Mouse (Mus musculus): Measurements from ENCODE around the gene Orm3. TPM values are rescaled to one million over a fixed set of nuclear protein-coding genes. Genes with fewer than 3 reads are reported as not detected.

Orm3 gene
- polyA plus RNA-seq, 1 experiment from 2014 or later = not detected

GRCm38 (mm10) chr4:63374331-63374730, 18.4 kb downstream of the Orm3 start:
- 21% methylated on average over 12 of the region's 12 CpGs for WGBS (ENCODE audit: insufficient replicate concordance)
- H3K27me3 ChIP-seq (replicated peaks) = no peaks in the 10 kb centered on the region
- H3K9ac ChIP-seq = peak overlapping the region; percentile 55
- peaks cover 51% of the 10 kb centered on the region for H3K4me1 ChIP-seq
- ATAC-seq = peak; percentile 92
- peak overlapping the region; percentile 59 for H3K4me2 ChIP-seq
- H3K27ac ChIP-seq = peak overlapping the region; percentile 98
- H3K4me3 ChIP-seq = 0 out of 2 replicates have a peak overlapping the region, but pooled peaks have one; percentile 9
- H3K36me3 ChIP-seq = peaks cover 79% of the 10 kb centered on the region
- H3K9me3 ChIP-seq (replicated peaks) = no peaks in the 10 kb centered on the region

DNA sequence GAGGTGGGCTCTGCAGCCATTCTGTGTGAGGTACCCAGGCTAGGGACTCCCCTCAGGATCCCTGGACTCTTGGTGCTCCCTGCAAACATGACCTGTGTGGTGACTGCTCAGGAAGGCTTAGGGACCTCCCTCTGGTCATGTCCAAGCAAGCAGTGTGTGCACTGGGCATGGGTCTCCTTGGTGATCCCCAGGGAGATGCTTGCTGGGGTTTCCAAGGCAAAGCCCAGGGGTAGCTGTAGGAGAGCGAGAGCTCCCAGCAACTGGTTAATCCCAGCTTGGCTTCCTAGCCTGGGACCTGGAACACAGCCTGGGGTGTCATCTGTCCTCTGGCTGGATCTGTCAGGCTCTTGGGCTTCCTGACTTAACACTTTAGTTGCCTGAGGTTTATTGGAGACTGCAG, 19.4 kb downstream of the Orm3 start:
- Histone ChIP-seq H3K9me3 (replicated peaks) (no peaks in the 10 kb centered on the region), H3K27ac (peak overlapping the region; percentile 98), H3K4me3 (no peak overlapping the region), H3K36me3 (peaks cover 79% of the 10 kb centered on the region), H3K27me3 (replicated peaks) (no peaks in the 10 kb centered on the region), H3K4me1 (peaks cover 51% of the 10 kb centered on the region), H3K9ac (peak overlapping the region; percentile 47), H3K4me2 (peak overlapping the region; percentile 59)
- WGBS (ENCODE audit: insufficient replicate concordance) = 100% methylated on average over 1 of the region's 1 CpGs
- ATAC-seq = no peak

DNA sequence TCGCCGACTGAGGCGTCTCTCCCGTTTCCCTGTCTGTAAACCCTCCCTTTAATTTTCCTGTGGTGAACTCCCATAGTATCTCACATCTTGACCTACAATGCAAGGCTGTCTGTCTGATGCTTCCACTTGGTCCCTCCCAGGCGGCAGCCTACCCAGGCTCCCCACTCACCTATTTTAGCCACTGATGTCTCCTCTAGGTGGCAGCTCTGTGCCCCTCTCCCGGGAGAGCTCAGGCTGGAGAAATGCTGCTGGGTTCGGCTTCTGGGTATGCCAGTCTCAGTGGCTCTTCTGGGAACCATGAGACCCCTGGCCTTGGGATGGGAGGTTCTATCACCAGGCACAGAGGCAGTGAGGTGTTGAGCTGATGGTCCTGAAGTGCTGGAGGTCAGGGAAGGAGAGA, 21.5 kb downstream of the Orm3 start:
- H3K27ac ChIP-seq = no peak overlapping the region

DNA sequence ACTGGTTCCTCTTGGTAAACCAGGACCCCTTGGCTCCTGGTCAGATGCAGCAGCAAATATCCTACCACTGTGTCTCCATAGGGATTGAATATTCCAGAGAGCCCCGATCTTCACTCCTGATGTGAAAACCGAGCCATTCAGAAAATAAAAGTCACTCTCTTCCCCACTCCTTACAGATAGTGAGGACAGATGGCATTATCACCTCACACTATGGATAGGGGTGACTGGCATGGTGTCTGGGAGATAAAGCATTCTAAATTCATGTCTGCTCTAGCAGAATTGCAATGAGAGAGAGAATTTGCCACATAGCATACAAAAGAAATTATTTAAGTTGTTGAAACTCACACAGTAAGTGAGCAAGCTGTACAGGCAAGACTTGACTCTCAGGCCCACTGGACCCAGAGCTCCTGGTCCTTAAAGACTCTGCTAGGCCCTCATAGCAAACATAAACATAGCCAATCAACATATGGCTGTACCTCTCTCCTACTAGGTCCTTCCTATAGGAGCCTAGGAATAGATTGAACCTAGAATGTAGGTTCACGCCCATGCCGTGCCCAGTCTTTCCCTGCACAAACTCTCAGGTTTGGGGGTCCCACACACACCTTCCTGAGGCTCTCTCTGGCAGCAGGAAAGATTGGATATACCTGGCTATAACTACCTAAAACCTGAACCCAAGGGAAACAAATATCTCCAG, 26.9 kb downstream of the Orm3 start:
- no peaks in the 10 kb centered on the region for H3K9me3 ChIP-seq (replicated peaks)
- H3K4me2 ChIP-seq = peak overlapping the region; percentile 49
- no peak overlapping the region for H3K4me3 ChIP-seq
- H3K4me1 ChIP-seq = peaks cover 43% of the 10 kb centered on the region
- 44% methylated on average over 4 of the region's 4 CpGs for WGBS (ENCODE audit: insufficient replicate concordance)
- peaks cover 66% of the 10 kb centered on the region for H3K36me3 ChIP-seq
- H3K9ac ChIP-seq = peak overlapping the region; percentile 47; the same call in 1 of the 2 replicates
- H3K27me3 ChIP-seq (replicated peaks) = no peaks in the 10 kb centered on the region
- H3K27ac ChIP-seq = peak overlapping the region; percentile 83
- peak; percentile 85 for ATAC-seq

More for the DNA sequence above, 21.5 kb downstream of the Orm3 start:
- WGBS (ENCODE audit: insufficient replicate concordance) = 70% methylated on average over 7 of the region's 7 CpGs
- H3K4me2 ChIP-seq = no peak overlapping the region
- no peak overlapping the region; the same call in 1 of the 2 replicates for H3K9ac ChIP-seq
- H3K27me3 ChIP-seq (replicated peaks) = no peaks in the 10 kb centered on the region
- peaks cover 86% of the 10 kb centered on the region for H3K36me3 ChIP-seq
- H3K4me1 ChIP-seq = peaks cover 50% of the 10 kb centered on the region
- no peaks in the 10 kb centered on the region for H3K9me3 ChIP-seq (replicated peaks)
- no peak for ATAC-seq
- no peak overlapping the region for H3K4me3 ChIP-seq

- no peaks in the 10 kb centered on the region for H3K27me3 ChIP-seq (replicated peaks)
- peak; percentile 34 for ATAC-seq
- peak overlapping the region; percentile 83 for H3K27ac ChIP-seq
- H3K36me3 ChIP-seq = peaks cover 64% of the 10 kb centered on the region
- H3K9me3 ChIP-seq (replicated peaks) = no peaks in the 10 kb centered on the region
- 70% methylated on average over 12 of the region's 12 CpGs for WGBS (ENCODE audit: insufficient replicate concordance)
- H3K4me3 ChIP-seq = no peak overlapping the region
- peaks cover 43% of the 10 kb centered on the region for H3K4me1 ChIP-seq
- H3K4me2 ChIP-seq = peak overlapping the region; percentile 49
- H3K9ac ChIP-seq = peak overlapping the region; percentile 29; the same call in 1 of the 2 replicates
Observed at GRCm38 (mm10) chr4:63383474-63383873, 27.5 kb downstream of the Orm3 start.

DNA sequence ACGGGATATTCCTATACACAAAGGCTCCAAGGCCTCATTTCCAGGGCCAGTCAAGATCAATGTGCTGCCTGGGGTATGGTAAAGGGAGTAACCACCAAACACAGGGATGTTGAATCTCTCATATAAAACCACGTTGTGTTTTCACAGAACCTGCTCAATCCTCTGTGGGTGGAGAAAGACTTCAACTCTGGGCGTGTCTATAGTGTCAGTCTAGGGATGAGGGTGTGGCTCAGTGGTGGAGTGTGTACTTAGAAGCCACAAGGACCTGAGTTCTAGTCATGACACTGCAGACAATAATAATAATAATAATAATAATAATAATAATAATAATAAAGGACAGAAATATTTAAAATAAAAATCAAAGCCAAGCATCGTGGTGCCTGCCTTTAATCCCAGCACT, 28.3 kb downstream of the Orm3 start:
- Histone ChIP-seq H3K36me3 (peaks cover 56% of the 10 kb centered on the region), H3K4me1 (peaks cover 49% of the 10 kb centered on the region), H3K27me3 (replicated peaks) (no peaks in the 10 kb centered on the region), H3K9ac (no peak overlapping the region), H3K4me3 (no peak overlapping the region), H3K9me3 (replicated peaks) (no peaks in the 10 kb centered on the region), H3K27ac (peak overlapping the region; percentile 83), H3K4me2 (no peak overlapping the region)
- WGBS (ENCODE audit: insufficient replicate concordance) = 85% methylated on average over 4 of the region's 4 CpGs
- peak; percentile 65 for ATAC-seq

DNA sequence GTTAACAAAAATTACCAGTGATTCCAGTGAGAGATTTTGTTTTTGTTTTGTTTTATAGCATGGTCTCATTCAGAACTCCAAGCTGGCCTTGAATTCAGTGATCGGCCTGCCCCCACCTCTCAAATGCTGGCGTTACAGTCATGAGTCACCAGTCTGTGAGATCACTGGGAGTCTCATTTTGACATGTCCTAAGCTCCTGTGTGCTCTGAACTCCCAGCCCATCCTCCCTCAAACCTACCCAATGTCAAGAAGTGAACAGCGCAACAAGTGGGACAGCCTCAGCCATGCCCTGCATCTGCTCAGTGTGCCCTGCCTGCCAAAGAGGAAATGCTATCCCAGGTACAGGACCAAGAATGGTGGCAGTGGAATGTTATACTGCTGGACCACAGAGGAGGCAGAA, 29.3 kb downstream of the Orm3 start:
- no peak overlapping the region for H3K4me2 ChIP-seq
- H3K27me3 ChIP-seq (replicated peaks) = no peaks in the 10 kb centered on the region
- 84% methylated on average over 3 of the region's 3 CpGs for WGBS (ENCODE audit: insufficient replicate concordance)
- H3K27ac ChIP-seq = 0 out of 2 replicates have a peak overlapping the region, but pooled peaks have one; percentile 12
- H3K4me1 ChIP-seq = peaks cover 59% of the 10 kb centered on the region
- no peaks in the 10 kb centered on the region for H3K9me3 ChIP-seq (replicated peaks)
- no peak overlapping the region for H3K4me3 ChIP-seq
- no peak overlapping the region for H3K9ac ChIP-seq
- ATAC-seq = no peak
- peaks cover 46% of the 10 kb centered on the region for H3K36me3 ChIP-seq

DNA sequence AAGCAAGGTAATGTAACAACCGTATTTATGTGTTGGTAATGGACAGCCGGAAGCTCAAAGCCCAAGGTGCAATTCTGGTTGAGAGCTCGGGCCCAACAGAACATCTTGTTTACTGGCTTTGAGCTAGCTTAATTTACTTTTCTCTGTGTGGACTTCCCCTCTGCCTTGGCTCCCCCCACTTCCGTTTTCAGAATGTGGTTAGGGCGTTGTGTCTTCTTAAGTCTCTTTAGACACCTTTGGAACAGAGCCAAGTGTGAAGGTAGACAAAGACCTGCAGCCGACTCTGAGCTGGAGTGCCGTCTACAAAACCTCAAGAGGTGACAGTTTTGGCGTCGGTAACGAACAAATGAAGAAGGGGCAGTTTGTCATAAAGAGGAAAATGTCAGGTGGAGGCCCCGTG, 29.8 kb downstream of the Orm3 start:
- 0 out of 2 replicates have a peak overlapping the region, but pooled peaks have one; percentile 12 for H3K27ac ChIP-seq
- peaks cover 40% of the 10 kb centered on the region for H3K36me3 ChIP-seq
- no peaks in the 10 kb centered on the region for H3K9me3 ChIP-seq (replicated peaks)
- peaks cover 64% of the 10 kb centered on the region for H3K4me1 ChIP-seq
- H3K4me3 ChIP-seq = no peak overlapping the region
- no peak overlapping the region for H3K9ac ChIP-seq
- no peak overlapping the region for H3K4me2 ChIP-seq
- ATAC-seq = no peak
- WGBS (ENCODE audit: insufficient replicate concordance) = 43% methylated on average over 11 of the region's 11 CpGs
- H3K27me3 ChIP-seq (replicated peaks) = no peaks in the 10 kb centered on the region

DNA sequence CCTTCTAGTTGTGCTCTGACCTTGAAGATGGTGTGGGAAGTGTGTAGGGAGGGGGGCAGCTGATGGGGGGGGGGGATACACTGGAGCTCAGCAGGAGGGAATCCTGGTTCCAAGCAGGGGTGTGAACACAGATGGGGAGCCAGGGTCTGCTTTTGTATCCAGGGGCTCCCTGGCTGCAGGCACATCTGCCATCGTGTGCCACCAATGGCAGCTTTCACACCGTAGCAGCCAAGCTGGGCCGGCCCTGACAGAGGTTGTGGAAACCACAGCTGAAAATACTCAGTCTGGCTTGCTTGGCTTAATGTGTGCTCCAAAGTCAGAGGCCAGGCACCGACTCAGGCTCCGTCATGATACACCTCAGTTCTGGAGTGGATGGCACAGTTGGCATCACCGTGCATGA, 32.1 kb downstream of the Orm3 start:
- no peak overlapping the region for H3K9ac ChIP-seq
- peaks cover 63% of the 10 kb centered on the region for H3K4me1 ChIP-seq
- peaks cover 37% of the 10 kb centered on the region; the same call in 1 of the 2 replicates for H3K36me3 ChIP-seq
- ATAC-seq = no peak
- H3K27ac ChIP-seq = no peak overlapping the region
- 84% methylated on average over 6 of the region's 6 CpGs for WGBS (ENCODE audit: insufficient replicate concordance)
- no peak overlapping the region for H3K4me3 ChIP-seq
- no peaks in the 10 kb centered on the region for H3K27me3 ChIP-seq (replicated peaks)
- no peaks in the 10 kb centered on the region for H3K9me3 ChIP-seq (replicated peaks)
- H3K4me2 ChIP-seq = no peak overlapping the region

GRCm38 (mm10) chr4:63389121-63389886, 33.3 kb downstream of the Orm3 start:
- Histone ChIP-seq H3K4me2 (no peak overlapping the region), H3K4me3 (no peak overlapping the region), H3K9me3 (replicated peaks) (no peaks in the 10 kb centered on the region), H3K36me3 (peaks cover 40% of the 10 kb centered on the region), H3K27me3 (replicated peaks) (no peaks in the 10 kb centered on the region), H3K9ac (peak overlapping the region; percentile 43), H3K27ac (peak overlapping the region; percentile 42; the same call in 1 of the 2 replicates), H3K4me1 (peaks cover 50% of the 10 kb centered on the region)
- peak; percentile 21; the same call in 1 of the 2 replicates for ATAC-seq
- WGBS (ENCODE audit: insufficient replicate concordance) = 52% methylated on average over 8 of the region's 8 CpGs

- 61% methylated on average over 11 of the region's 11 CpGs for WGBS (ENCODE audit: insufficient replicate concordance)
- Histone ChIP-seq H3K4me3 (no peak overlapping the region), H3K27ac (no peak overlapping the region), H3K36me3 (peaks cover 46% of the 10 kb centered on the region), H3K4me1 (peaks cover 47% of the 10 kb centered on the region), H3K27me3 (replicated peaks) (no peaks in the 10 kb centered on the region), H3K9me3 (replicated peaks) (no peaks in the 10 kb centered on the region), H3K9ac (no peak overlapping the region), H3K4me2 (no peak overlapping the region)
- ATAC-seq = peak; percentile 61
Observed at GRCm38 (mm10) chr4:63389887-63390528, 34.0 kb downstream of the Orm3 start.

DNA sequence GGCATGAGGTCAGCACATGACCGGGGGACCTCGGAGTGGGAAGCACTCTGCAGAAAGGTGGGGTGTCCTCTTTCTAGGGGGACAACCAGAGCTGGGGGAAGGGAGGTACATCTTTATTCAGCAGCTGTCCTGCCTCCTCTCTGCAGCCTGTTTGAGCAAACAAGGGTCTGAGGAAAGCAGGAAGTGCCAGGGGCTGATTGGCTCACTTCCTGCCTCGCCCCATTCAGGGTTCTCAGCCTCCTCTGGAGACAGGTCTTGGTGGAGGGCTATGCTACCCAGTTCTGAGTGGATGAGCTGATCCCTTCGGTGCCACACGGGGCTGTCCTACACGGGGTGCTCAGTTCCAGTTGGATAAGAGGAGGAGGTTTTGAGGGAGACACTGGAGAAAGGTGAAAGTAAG, 35.4 kb downstream of the Orm3 start:
- peaks cover 40% of the 10 kb centered on the region for H3K36me3 ChIP-seq
- H3K4me2 ChIP-seq = no peak overlapping the region
- ATAC-seq = no peak
- H3K9ac ChIP-seq = no peak overlapping the region
- no peaks in the 10 kb centered on the region for H3K27me3 ChIP-seq (replicated peaks)
- H3K9me3 ChIP-seq (replicated peaks) = no peaks in the 10 kb centered on the region
- H3K27ac ChIP-seq = no peak overlapping the region
- 61% methylated on average over 6 of the region's 6 CpGs for WGBS (ENCODE audit: insufficient replicate concordance)
- peaks cover 35% of the 10 kb centered on the region for H3K4me1 ChIP-seq
- no peak overlapping the region for H3K4me3 ChIP-seq
